Mouse (Mus musculus): Measurements from ENCODE around the gene Chad.

The Chad gene

DNA sequence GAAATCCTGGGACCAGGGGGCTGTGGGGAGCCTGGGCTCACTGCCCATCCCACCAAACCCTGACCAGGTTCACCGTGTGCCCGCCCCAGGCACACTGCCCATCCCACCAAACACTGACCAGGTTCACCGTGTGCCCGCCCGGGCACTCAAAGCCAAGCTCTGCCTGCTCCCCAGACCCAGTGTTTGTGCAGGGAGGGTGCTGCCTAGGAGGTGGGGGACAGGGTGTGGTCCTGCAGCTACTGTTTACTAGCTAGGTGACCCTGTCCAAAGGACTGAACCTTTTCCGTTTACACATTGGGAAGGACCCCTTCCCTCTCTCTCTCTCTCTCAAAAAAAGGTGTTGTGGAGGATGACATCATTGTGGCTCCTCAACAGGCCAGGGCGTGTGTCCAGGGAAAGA lies 2.5 kb downstream of the Chad start:
- no peak for DNase-seq

DNA sequence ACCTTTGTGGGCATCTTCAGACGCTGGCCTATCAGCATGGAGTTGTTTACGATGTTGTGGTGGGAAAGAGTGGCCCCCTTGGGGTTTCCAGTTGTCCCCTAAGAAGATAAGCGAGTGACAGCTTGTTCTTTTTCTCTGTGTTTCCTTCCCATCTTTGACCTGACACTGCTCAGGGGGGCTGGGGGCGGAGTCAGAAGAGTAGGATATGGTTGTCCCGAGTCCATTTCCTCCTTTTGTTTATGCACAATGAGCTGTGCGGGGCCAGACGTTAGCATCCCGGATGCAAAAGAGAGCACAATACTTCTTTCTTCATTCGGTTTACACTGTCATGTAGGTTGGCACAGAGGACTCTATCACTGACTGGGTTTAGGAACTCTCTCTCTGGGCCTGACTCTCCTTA lies 5.8 kb downstream of the Chad start:
- DNase-seq, result no peak

DNA sequence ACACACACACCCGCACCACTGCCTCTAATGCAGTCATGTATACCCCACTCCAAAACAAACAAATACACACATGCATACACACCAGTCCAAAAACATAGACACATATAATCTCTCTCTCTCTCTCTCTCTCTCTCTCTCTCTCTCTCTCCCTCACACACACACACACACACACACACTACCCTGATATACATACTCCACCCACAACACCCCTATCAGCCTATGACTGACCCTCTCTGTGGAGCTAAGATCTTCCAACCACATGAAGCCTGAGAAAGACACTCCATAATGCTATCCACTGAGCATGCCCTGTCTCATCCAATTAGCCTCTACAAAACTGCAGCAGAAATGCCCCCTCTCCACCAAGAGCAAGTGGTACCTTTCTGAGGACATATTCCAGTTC lies 7.0 kb downstream of the Chad start:
- DNase-seq, result no peak

DNA sequence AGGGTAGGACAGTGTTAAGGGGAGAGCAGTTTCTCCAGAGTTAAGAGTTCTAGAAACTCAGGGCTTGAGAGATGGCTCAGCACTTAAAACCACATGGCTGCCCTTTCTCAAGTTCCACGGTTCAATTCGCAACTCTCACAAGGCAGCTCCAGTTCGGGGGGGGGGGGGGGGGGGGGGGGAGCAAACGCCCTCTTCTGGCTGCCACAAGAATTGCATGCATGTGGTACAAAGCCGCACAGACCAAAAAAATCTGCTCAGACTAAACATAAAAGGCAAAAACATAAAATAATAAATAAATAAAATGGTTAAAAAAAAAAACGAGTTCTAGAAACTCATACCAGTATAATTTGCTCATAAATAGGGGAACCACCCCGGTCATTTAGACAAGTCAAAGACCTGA lies 9.7 kb downstream of the Chad start:
- DNase-seq, result no peak

DNA sequence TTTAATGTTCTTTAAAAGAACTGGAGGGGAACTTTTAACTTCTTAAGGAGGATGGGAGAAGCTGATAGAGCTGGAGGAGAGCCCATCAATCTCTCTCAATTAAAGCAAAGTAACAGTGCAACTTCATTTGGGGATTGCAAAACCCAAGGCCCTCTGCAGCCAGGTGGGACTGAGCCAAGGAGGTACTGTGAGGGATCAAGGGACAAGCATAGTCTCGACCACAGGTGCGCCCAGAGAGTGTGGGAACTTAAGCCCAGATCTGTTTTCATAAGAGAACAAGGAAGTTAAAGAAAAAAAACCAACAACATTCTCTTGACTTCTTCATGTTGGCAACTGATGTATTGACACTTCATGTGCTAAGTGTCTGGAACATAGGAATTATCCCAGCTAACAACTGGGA lies 10.2 kb downstream of the Chad start:
- no peak for DNase-seq

DNA sequence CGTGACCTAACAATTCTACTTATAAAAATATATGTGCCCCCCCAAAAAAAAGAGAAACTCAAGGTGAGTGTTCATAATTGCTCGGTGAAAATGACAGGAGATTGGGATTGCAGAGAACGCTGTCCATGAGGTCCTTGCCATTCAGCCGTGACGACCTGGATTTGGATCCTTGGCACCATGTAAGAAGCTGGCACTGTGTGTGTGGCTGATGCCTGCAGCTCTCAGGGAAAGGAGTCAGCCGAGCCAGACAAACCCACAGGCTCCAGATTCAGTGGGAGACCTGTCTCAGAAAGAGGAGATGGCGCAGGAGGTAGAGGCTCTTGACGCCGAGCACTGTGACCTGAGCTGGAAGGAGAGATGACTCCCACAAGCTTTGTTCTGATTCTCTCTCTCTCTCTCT lies 11.5 kb downstream of the Chad start:
- DNase-seq, result no peak

DNA sequence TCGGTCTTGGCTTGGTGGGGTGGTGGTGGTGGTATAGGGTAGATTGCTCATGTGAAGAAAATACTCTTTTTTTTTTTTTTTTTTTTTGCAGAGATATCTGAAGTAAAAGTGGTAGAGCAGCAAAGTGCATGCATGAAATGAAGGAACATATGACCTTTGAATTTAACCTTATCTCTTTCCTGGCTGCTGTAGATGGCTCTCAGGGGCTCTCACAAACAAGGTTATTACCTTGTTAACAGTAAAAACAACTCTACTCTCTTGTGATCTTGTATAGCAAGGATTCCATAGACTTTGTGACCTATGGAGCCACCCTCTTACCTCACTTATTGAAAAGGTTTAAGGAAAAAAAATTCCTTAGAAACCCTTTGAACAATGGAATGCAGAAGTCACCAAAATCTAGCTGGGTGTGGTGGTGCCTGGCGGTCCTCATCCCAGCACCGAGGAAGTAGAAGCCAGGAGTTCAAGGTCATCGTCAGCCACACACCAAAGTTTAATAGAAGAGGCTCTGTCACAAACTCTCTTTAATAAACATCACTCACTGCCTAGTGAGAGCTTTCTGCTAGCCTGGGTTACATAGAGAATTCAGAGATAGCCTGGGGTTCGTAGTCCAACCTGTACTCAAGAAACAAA lies 15.4 kb downstream of the Chad start:
- DNase-seq, result no peak

DNA sequence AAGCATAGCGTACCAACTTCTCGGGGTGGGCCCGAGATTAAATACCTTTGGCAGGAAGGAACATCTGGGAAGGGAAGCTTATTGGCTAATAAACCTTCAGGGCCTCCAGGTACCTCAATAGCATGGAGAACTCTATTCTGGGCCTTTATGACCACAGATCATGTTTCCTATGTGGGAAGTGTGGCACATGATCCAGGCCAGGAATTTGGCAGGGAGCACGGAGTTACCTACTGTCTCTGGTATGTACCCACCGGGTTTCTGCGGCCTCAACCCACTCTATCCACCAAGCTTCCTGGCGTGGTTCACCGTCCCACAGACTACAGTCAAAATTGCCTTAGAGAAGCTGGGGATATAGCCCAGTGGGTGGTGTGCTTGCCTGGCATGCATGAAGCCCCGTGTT lies 20.2 kb downstream of the Chad start:
- no peak for DNase-seq

DNA sequence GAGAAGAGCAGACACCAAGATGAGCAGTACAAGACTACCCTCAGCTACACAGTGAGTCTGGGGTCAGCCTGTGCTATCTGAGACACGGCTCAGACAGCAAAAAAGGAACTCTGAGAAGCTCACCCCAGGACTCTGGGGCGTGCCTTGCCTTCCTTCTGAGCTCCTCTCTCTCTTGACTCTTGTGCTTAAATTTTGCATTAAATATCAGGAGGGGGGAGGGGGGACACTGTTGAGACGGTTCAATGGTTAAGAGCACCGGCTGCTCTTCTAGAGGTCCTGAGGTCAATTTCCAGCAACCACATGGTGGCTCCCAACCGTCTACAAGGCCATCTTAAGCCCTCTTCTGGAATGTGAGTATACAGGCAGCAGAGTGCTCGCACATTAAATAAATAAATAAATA lies 22.7 kb downstream of the Chad start:
- no peak for DNase-seq

DNA sequence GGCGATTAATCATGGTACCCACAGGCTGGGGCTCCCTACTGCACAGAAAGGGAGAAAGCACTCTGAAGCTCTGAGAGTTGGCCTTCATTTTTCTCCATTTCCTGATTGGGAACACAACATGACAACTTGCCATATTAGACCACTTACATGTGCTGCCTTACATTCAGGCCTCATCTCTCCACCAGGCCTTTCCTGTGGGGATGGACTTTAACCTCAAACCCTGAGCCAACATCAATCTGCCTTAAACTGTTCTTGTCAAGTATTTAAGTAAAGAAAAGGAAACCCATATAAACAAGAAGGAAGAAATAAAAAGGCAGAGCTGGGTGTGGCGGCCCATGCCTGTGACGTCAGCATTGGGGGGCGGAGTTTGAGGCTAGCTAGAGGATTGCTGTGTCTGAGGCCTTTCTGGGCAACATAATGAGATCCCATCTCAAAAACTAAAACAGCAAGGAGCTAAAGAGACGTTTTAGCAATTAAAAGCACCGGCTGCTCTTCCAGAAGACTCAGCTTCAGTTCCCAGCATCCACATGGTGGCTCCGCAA lies 31.5 kb downstream of the Chad start:
- no peak for DNase-seq

DNA sequence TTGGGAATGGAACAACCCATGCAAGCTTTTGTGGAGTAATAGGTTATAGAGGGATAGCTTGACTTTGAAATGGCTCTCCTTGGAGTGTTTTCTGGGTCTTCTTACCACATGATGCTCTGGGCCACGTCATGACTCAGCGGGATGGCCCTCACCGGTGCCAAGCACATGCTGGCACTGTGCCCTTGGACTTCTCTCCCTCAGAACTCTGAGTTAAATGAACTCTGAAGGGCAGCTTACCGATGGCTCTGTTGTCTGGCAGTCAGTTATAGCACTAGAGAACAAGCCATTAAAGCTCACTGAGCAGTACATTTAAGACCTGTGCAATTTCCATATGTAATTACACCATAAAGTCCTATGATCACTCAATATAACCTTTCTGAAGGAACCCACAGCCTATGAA lies 32.5 kb downstream of the Chad start:
- DNase-seq, result no peak

DNA sequence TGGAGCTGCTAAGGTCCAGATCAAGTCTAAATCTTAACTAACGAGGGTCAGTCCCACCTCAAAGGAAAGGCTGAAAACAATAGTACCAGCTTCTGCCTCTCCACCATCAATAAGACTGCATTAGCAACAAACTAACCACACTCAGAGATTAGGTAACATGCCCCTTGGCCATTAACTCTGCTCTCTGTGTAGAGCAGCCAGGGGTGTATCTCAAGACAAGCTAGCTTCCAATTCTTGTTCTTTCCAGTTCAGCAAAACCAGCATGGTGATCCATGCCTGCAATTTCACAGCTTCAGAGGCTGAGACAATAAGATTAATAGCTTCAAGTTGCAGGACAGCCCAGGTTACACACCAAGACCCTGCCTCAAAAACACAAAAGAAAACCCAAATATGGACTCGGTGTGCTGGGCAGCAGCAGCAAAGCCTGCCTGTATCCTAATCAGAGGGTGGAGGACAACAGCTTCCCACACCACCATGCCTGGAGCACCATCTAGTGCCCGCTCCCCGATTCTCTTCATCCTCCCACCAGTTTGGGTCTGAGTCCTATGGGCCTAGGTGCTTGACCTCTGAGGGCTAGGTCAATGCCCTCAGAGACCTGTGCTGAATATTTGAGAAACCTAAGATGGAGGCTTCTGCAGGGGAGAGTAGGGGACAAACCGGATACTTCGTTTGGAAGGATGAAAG lies 33.7 kb downstream of the Chad start:
- DNase-seq, result no peak

DNA sequence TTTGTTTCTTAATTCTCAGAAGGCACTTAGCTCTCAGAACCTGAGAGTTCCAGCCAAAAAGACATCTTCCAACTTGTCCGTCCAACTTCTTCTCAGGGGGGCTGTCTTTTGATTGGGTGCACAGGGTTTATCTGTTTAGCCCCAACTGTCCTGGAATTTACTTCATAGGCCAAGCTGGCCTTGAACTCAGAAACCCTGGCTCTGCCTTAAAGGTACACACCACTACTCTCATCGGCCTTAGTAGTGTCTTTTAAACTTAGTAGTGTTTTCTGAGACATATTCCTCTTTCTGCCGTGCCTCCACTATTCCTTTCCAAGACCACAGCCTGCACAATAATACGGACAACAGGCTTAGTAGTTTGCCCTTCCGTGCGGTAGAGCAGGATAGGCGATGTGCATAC lies 35.6 kb downstream of the Chad start:
- no peak for DNase-seq

DNA sequence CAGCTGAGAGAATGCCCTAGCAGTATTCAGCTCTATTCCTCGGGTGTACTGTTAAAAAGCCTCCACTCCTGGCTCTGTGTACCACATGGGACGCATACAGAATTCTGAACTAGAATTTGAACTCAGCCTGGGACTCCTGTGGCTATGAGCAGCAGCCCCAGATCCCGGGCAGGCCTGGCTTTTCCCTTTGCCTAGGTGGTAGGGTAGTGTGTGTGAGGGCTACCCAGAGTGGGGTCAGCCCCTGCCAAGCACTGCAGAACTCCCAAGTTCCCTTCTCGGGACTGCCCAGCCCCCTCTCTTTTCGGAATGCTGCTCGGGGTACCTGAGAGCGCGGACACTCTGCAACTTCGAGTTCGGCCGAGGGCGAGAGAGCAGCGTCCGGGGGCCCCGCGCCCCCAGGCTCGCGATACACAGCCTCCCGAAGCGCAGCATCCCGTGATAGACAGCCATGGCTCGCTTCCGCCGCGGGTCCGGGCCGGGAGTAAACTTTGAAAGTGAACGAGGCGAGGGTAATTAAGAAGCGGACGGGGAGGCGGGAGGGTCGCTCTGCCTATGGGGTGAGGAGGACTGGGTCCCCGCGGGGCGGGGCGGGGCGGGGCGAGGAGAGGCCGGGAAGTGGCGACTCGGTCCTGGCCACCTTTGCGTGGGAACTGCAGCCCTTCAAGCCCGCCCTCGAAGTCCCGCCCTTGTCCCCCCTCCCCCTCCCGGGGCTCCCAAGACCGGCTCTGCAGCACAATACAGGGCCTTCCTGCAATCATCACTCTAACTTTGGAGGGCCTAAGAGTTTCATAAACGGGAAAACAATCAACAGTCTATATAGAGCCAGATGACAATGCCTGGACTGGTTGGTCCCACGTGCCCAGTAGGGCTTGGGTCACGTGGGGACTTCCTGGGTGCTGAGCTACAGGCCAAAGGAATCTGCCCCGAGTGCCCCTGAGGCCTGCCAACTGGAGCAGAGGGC lies 36.8 kb downstream of the Chad start, which contains the start of gene Acsf2:
Acsf2 (minus strand) TSS at position 551 of the 961 bp plus-strand sequence.
- DNase-seq, result peak; percentile 67

DNA sequence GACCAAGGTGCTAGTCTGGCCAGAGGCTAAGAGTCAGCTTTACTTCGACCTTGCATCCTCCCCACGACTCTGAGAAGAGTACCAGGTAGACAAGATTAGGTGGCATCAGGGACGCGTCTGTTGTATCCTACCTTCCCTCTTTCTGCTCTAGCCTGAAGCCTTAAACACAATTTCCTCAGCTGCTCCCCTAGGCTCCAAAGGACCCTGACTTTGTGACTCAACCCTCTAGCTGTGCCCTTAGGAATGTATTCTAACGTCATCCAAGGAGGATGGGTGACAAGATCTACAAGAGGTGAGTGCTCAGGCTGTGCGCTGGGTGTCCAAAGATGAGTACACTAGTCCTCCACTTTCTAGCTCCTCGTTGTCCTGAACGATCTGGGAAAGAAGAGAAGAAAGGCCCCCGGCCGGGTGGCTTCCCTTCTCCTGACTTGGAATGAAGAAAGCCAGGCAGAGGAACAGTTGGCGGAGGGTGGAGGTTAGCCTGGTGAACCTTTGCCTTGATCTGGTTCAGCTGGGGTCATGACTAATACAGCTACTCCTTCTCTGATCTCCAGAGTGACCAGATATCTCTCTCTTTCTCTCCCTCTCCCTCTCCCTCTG lies 37.6 kb downstream of the Chad start:
- DNase-seq, result no peak

DNA sequence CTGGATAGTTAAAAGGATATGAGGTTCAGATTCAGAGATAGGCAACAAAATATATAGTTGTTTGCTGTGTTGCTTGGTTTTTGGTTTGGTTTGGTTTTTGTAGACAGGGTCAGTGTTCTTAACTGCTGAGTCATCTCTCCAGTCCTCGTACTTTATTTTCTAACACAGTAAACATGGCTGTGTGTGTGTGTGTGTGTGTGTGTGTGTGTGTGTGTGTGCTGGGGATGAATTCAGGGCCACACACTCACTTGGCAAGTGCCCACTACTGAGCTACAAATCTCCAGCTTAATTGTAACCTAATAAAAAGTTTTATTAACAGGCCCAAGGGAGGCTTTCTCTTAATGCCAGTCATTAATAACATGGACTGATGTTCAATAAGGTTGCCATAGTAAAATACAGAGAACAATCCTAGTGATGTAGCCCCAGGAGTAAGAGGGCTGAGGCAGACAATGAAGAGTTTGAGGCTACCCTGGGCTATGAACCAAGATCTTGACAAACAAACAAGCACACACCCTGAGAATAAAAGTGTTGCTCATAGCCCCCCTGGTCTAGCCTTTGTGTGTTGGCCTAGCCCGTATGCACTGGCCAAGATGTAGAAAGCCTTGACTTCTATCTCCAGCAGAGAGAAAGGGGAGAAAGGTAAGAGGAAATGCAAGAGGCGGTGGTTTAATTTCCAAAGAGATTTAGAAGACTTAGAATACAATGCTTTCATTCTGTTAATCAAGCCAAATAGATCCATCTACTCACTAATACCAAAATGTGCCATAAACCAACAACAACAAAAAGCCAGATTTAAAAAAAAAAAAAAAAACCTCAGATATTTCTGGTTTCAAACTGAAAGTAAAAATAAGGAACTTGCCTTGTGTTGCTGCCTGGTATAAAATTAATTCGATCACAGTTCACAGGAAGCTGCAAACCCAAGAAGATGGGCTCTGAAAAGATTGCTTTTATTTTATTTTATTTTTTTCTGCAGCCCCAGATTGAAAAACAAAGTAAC lies 46.2 kb downstream of the Chad start:
- no peak for DNase-seq

DNA sequence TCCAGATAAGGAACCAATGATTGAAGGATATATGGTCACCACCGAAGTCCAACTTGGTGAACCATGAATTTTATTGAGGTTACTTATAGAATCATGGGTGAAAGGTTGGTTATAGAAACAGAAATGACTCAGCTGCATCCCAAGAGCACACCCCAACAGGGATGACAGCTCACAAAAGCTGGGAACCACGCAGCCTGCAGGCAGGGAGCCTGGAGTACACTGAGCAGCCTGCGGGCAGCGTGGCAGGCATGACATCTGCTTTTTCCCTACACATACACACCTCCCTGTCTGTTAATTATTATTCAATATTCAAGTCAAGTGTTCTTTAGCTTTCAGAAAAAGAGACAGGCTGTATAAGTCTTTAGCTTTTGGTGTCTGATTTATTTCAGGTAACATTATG lies 49.8 kb downstream of the Chad start:
- DNase-seq, result no peak

DNA sequence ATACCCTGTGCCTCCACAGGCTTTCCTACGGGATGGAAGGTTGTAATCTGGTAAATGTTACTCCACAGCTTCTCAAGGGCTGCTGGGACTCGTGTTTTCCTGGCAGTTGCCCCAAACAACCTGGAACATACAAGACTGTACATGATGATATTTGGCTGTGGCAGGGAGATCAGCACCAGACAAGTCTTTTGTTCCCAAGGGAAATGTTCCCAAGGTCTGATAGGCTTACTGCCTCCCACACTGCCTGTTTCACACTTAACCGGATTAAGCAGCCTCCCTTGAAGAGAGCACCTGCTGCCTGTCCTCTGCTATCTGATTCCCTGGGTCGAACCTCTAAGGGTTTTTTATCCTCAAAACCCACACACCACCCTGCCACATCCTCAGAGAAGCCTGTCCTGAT lies 50.6 kb downstream of the Chad start:
- DNase-seq, result no peak

DNA sequence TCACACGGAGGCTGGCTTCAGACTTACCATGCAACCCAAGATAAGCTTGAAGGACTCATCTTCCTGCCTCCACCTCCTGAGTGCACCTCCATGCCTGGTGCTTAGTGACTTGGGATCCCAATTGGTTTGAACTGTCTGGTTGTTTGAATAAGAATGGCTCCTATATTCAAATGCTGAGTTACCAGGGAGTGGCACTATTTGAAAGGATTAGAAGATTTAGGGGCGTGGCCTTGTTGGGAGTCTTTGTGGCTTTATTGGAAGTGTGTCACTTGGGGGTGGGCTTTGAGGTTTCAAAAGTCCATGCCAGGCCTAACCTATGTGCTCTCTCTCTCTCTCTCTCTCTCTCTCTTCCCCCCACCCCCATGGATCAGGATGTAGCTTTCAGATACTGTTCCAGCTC lies 52.8 kb downstream of the Chad start:
- DNase-seq, result no peak
